Mouse (Mus musculus) MEL (cell line): ENCODE data around the gene Pten. TPM values are rescaled to one million over a fixed set of nuclear protein-coding genes. Genes with fewer than 3 reads are reported as not detected.

Experiments used
- DNase-seq: peaks from one replicate; pipeline ENCODE4 v3.0.0; 2011; ENCODE audit warnings: low read depth, low spot score
- H3K27ac ChIP-seq: 2 replicates; pipeline ENCODE4 v1.5.1; 2012; ENCODE audit warnings: low read depth, mild to moderate bottlenecking, control low read depth, low read length, moderate library complexity; ENCODE audit not compliant: control insufficient read depth
- H3K27me3 ChIP-seq, 2 experiments: fragments of 150-350 bp in 1 of 2; sonication (generic) in 1 of 2; 2 replicates each; pipeline ENCODE4 v1.6.1; 2012; ENCODE audit warnings: low read length in 2 of 2, mild to moderate bottlenecking in 2 of 2, improper control_type of control experiment in 1 of 2, moderate library complexity in 1 of 2; ENCODE audit not compliant: insufficient read depth in 2 of 2, control insufficient read depth in 1 of 2
- H3K36me3 ChIP-seq, 2 experiments: 2 replicates each; pipeline ENCODE4 v1.6.1; 2012 to 2014; ENCODE audit warnings: low read length in 2 of 2, improper control_type of control experiment in 1 of 2, inconsistent platforms in 1 of 2, mild to moderate bottlenecking in 1 of 2; ENCODE audit not compliant: insufficient read depth in 2 of 2, control insufficient read depth in 1 of 2
- H3K4me1 ChIP-seq, 2 experiments: fragments of 150-350 bp in 1 of 2; sonication (generic) in 1 of 2; 2 replicates each; pipeline ENCODE4 v1.6.1; 2012; ENCODE audit warnings: low read length in 2 of 2, improper control_type of control experiment in 1 of 2, mild to moderate bottlenecking in 1 of 2; ENCODE audit not compliant: insufficient read depth in 2 of 2, control insufficient read depth in 1 of 2
- H3K4me3 ChIP-seq, 2 experiments: fragments of 150-350 bp in 1 of 2; sonication (generic) in 1 of 2; 2 replicates each; pipeline ENCODE4 v1.5.1; 2012; ENCODE audit warnings: low read depth in 2 of 2, low read length in 2 of 2, mild to moderate bottlenecking in 2 of 2, moderate library complexity in 2 of 2, control low read depth in 1 of 2, improper control_type of control experiment in 1 of 2; ENCODE audit not compliant: control insufficient read depth in 1 of 2, insufficient read depth in 1 of 2
- H3K79me2 ChIP-seq: 2 replicates; pipeline ENCODE4 v1.6.1; 2012; ENCODE audit warnings: mild to moderate bottlenecking, low read length, moderate library complexity; ENCODE audit not compliant: control insufficient read depth, poor library complexity, insufficient read depth
- H3K9ac ChIP-seq: 2 replicates; pipeline ENCODE4 v1.6.1; 2012; ENCODE audit warnings: low read depth, mild to moderate bottlenecking, control low read depth, low read length, moderate library complexity; ENCODE audit not compliant: control insufficient read depth, poor library complexity, severe bottlenecking
- H3K9me3 ChIP-seq: fragments of 150-350 bp; sonication (generic); replicated peaks from 2 replicates; pipeline ENCODE4 v1.6.1; 2012; ENCODE audit warnings: mild to moderate bottlenecking, low read length, improper control_type of control experiment, moderate library complexity; ENCODE audit not compliant: insufficient read depth
- BHLHE40 ChIP-seq: IDR thresholded peaks from 2 replicates; pipeline ENCODE4 v1.6.1; 2012; ENCODE audit warnings: low read depth, mild to moderate bottlenecking, inconsistent platforms, low read length, improper control_type of control experiment, borderline replicate concordance
- CHD1 ChIP-seq: IDR thresholded peaks from 2 replicates; pipeline ENCODE4 v1.6.1; 2012; ENCODE audit warnings: low read depth, mild to moderate bottlenecking, inconsistent platforms, low read length, improper control_type of control experiment
- CTCF ChIP-seq, 3 experiments: IDR thresholded peaks in 2 of 3; conservative IDR thresholded peaks in 1 of 3; 2 replicates each; pipeline ENCODE4 v1.5.1; 2011 to 2012; ENCODE audit warnings: low read length in 3 of 3, low read depth in 2 of 3, mild to moderate bottlenecking in 2 of 3, improper control_type of control experiment in 1 of 3, inconsistent platforms in 1 of 3, mixed read lengths in 1 of 3, moderate library complexity in 1 of 3; ENCODE audit not compliant: control insufficient read depth in 1 of 3, insufficient read depth in 1 of 3, poor library complexity in 1 of 3, severe bottlenecking in 1 of 3
- E2F4 ChIP-seq: IDR thresholded peaks from 2 replicates; pipeline ENCODE4 v1.6.1; 2011; ENCODE audit warnings: low read depth, low read length, improper control_type of control experiment, borderline replicate concordance
- ELF1 ChIP-seq: IDR thresholded peaks from 2 replicates; pipeline ENCODE4 v1.6.1; 2014; ENCODE audit warnings: low read depth, mild to moderate bottlenecking, inconsistent platforms, low read length, improper control_type of control experiment, moderate library complexity
- GATA1 ChIP-seq: IDR thresholded peaks from 2 replicates; pipeline ENCODE4 v1.6.1; 2011; ENCODE audit warnings: low read depth, low read length, improper control_type of control experiment
- HCFC1 ChIP-seq: IDR thresholded peaks from 2 replicates; pipeline ENCODE4 v1.6.1; 2012; ENCODE audit warnings: low read depth, mild to moderate bottlenecking, inconsistent platforms, low read length, improper control_type of control experiment, moderate library complexity
- JUND ChIP-seq: IDR thresholded peaks from 2 replicates; pipeline ENCODE4 v1.6.1; 2011; ENCODE audit warnings: low read depth, mild to moderate bottlenecking, improper control_type of control experiment, low read length
- KAT2A ChIP-seq: conservative IDR thresholded peaks from 2 replicates; pipeline ENCODE4 v1.6.1; 2012; ENCODE audit warnings: low read depth, low read length, improper control_type of control experiment, inconsistent platforms
- MAFK ChIP-seq: IDR thresholded peaks from 2 replicates; pipeline ENCODE4 v1.6.1; 2011; ENCODE audit warnings: low read depth, mild to moderate bottlenecking, low read length, improper control_type of control experiment, borderline replicate concordance
- MAX ChIP-seq: IDR thresholded peaks from 2 replicates; pipeline ENCODE4 v1.6.1; 2011; ENCODE audit warnings: low read length, improper control_type of control experiment
- MEF2A ChIP-seq: IDR thresholded peaks from 2 replicates; pipeline ENCODE4 v1.6.1; 2014; ENCODE audit warnings: low read depth, mild to moderate bottlenecking, inconsistent platforms, low read length, improper control_type of control experiment; ENCODE audit not compliant: poor library complexity, insufficient replicate concordance, severe bottlenecking; ENCODE audit errors: extremely low read depth
- MXI1 ChIP-seq: IDR thresholded peaks from 2 replicates; pipeline ENCODE4 v1.6.1; 2011; ENCODE audit warnings: mild to moderate bottlenecking, low read depth, low read length, improper control_type of control experiment
- MYB ChIP-seq: IDR thresholded peaks from 2 replicates; pipeline ENCODE4 v1.6.1; 2011; ENCODE audit warnings: mild to moderate bottlenecking, low read depth, low read length, improper control_type of control experiment
- MYC ChIP-seq: IDR thresholded peaks from 2 replicates; pipeline ENCODE4 v1.6.1; 2011; ENCODE audit warnings: low read depth, mild to moderate bottlenecking, low read length, improper control_type of control experiment, moderate library complexity
- NELFE ChIP-seq: IDR thresholded peaks from 2 replicates; pipeline ENCODE4 v1.6.1; 2011; ENCODE audit warnings: low read depth, low read length, improper control_type of control experiment
- NRF1 ChIP-seq: IDR thresholded peaks from 2 replicates; pipeline ENCODE4 v1.6.1; 2014; ENCODE audit warnings: low read depth, mild to moderate bottlenecking, inconsistent platforms, low read length, improper control_type of control experiment, moderate library complexity; ENCODE audit not compliant: poor library complexity, insufficient read depth, severe bottlenecking
- POLR2A ChIP-seq, 2 experiments: IDR thresholded peaks; 2 replicates each; pipeline ENCODE4 v1.6.1; 2011 to 2012; ENCODE audit warnings: low read length in 2 of 2, mild to moderate bottlenecking in 2 of 2, control low read depth in 1 of 2, improper control_type of control experiment in 1 of 2, low read depth in 1 of 2, moderate library complexity in 1 of 2; ENCODE audit not compliant: control insufficient read depth in 1 of 2, insufficient read depth in 1 of 2, poor library complexity in 1 of 2
- POLR2AphosphoS5 ChIP-seq: IDR thresholded peaks from 2 replicates; pipeline ENCODE4 v1.6.1; 2012; ENCODE audit warnings: low read depth, borderline replicate concordance, mild to moderate bottlenecking, inconsistent platforms, low read length, moderate library complexity, mixed read lengths
- RAD21 ChIP-seq: IDR thresholded peaks from 2 replicates; pipeline ENCODE4 v1.6.1; 2011; ENCODE audit warnings: mild to moderate bottlenecking, low read depth, low read length, improper control_type of control experiment
- RCOR1 ChIP-seq: IDR thresholded peaks from 2 replicates; pipeline ENCODE4 v1.6.1; 2012; ENCODE audit warnings: low read depth, mild to moderate bottlenecking, inconsistent platforms, low read length, improper control_type of control experiment
- SIN3A ChIP-seq: IDR thresholded peaks from 2 replicates; pipeline ENCODE4 v1.6.1; 2012; ENCODE audit warnings: low read length, improper control_type of control experiment, inconsistent platforms
- SMC3 ChIP-seq: IDR thresholded peaks from 2 replicates; pipeline ENCODE4 v1.6.1; 2011; ENCODE audit warnings: low read depth, low read length, improper control_type of control experiment
- TBP ChIP-seq: IDR thresholded peaks from 2 replicates; pipeline ENCODE4 v1.8.0; 2011; ENCODE audit warnings: low read depth, low read length, improper control_type of control experiment
- TCF12 ChIP-seq: IDR thresholded peaks from 2 replicates; pipeline ENCODE4 v1.6.1; 2014; ENCODE audit warnings: low read depth, mild to moderate bottlenecking, inconsistent platforms, low read length, improper control_type of control experiment, moderate library complexity
- UBTF ChIP-seq: IDR thresholded peaks from 2 replicates; pipeline ENCODE4 v1.6.1; 2012; ENCODE audit warnings: low read depth, mild to moderate bottlenecking, inconsistent platforms, low read length, improper control_type of control experiment, moderate library complexity, borderline replicate concordance; ENCODE audit not compliant: insufficient read depth
- USF2 ChIP-seq, 2 experiments: IDR thresholded peaks; 2 replicates each; pipeline ENCODE4 v1.6.1; 2011 to 2012; ENCODE audit warnings: improper control_type of control experiment in 2 of 2, low read length in 2 of 2, borderline replicate concordance in 1 of 2, inconsistent platforms in 1 of 2, low read depth in 1 of 2, mild to moderate bottlenecking in 1 of 2; ENCODE audit not compliant: insufficient read depth in 1 of 2
- ZC3H11A ChIP-seq: IDR thresholded peaks from 2 replicates; pipeline ENCODE4 v1.6.1; 2012; ENCODE audit warnings: low read depth, mild to moderate bottlenecking, inconsistent platforms, low read length, improper control_type of control experiment
- ZKSCAN1 ChIP-seq: IDR thresholded peaks from 2 replicates; pipeline ENCODE4 v1.6.1; 2012; ENCODE audit warnings: low read depth, mild to moderate bottlenecking, inconsistent platforms, low read length, improper control_type of control experiment, moderate library complexity
- ZMIZ1 ChIP-seq: IDR thresholded peaks from 2 replicates; pipeline ENCODE4 v1.6.1; 2012; ENCODE audit warnings: low read depth, mild to moderate bottlenecking, inconsistent platforms, low read length, improper control_type of control experiment, moderate library complexity
- ZNF384 ChIP-seq: IDR thresholded peaks from 2 replicates; pipeline ENCODE4 v1.6.1; 2012; ENCODE audit warnings: low read depth, mild to moderate bottlenecking, inconsistent platforms, low read length, improper control_type of control experiment
- polyA plus RNA-seq, 2 experiments: library from polyadenylated mRNA; stranded (reverse) in 1 of 2; unstranded in 1 of 2; fragments of >175 nt in 1 of 2; fragments of >200 nt in 1 of 2; gene quantifications; 2 replicates each; pipeline versions ENCODE4 v1.2.1 to v1.2.4; 2012; ENCODE audit warnings: low replicate concordance in 2 of 2, low read depth in 1 of 2; ENCODE audit not compliant: insufficient read length in 2 of 2, insufficient read depth in 1 of 2, missing spikeins in 1 of 2
- total RNA-seq: library from RNA; depleted of rRNA; stranded (reverse); fragments of 300-350 nt; gene quantifications from 2 replicates; pipeline ENCODE4 v1.2.3, GENCODE M21; 2012

Gene Pten
- total and polyA plus RNA-seq, 3 experiments, result 22.7 to 104 (median 35.8) TPM

DNA sequence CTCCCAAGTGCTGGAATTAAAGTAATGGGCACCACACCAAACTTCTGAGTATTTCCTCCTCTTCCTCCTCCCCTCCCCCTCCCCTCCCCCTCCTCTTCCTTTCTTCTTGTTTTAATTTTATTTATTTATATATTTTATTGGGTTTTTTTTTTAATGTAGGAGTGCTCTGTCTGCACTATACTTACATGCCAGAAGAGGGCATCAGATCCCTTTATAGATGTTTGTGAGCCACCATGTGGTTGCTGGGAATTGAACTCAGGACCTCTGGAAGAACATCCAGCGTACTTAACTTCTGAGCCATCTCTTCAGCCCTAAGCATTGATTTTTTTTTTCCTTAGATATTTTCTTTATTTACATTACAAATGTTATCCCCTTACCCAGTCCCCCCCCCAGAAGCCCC is 37.0 kb upstream of the Pten start:
- H3K36me3 ChIP-seq, result no peaks in the 10 kb centered on the region
- TF ChIP-seq MEF2A, result no peak
- TF ChIP-seq ZKSCAN1, result no peak
- peak; percentile 53 for TF ChIP-seq SMC3
- peak in 2 of 3 experiments; percentile 8 to 35; a peak in 2 of 6 replicates for TF ChIP-seq CTCF (IDR thresholded peaks at IDR 0.05 in 2 of 3, conservative IDR thresholded peaks at IDR 0.05 in 1 of 3; ENCODE audit: control insufficient read depth in 1 of 3, insufficient read depth in 1 of 3, low read depth in 2 of 3, low read length in 3 of 3, poor library complexity in 1 of 3, severe bottlenecking in 1 of 3)
- TF ChIP-seq MYB, result no peak
- no peak for TF ChIP-seq ZMIZ1
- no peak for TF ChIP-seq UBTF
- no peak for TF ChIP-seq MAFK
- TF ChIP-seq SIN3A, result no peak
- no peak for TF ChIP-seq NELFE
- no peak for TF ChIP-seq POLR2AphosphoS5
- no peak for TF ChIP-seq ELF1
- TF ChIP-seq JUND, result no peak
- TF ChIP-seq CHD1, result no peak
- no peak; the same call in 1 of the 2 replicates for TF ChIP-seq ZNF384
- TF ChIP-seq E2F4, result no peak
- no peak for TF ChIP-seq USF2 (IDR thresholded peaks at IDR 0.05; ENCODE audit: borderline replicate concordance in 1 of 2, insufficient read depth in 1 of 2, low read depth in 1 of 2, low read length in 2 of 2)
- no peak for TF ChIP-seq POLR2A (IDR thresholded peaks at IDR 0.05; ENCODE audit: control insufficient read depth in 1 of 2, insufficient read depth in 1 of 2, low read depth in 1 of 2, low read length in 2 of 2, poor library complexity in 1 of 2)
- peak; percentile 20 for TF ChIP-seq ZC3H11A
- TF ChIP-seq HCFC1, result no peak
- TF ChIP-seq RCOR1, result no peak
- TF ChIP-seq KAT2A, result no peak
- no peak for TF ChIP-seq BHLHE40
- TF ChIP-seq MYC, result no peak
- no peak for TF ChIP-seq MXI1
- TF ChIP-seq MAX, result no peak
- no peak for TF ChIP-seq TCF12
- TF ChIP-seq RAD21, result peak; percentile 50
- TF ChIP-seq NRF1, result no peak
- no peak for TF ChIP-seq GATA1
- TF ChIP-seq TBP, result no peak
- no peaks in the 10 kb centered on the region for H3K4me1 ChIP-seq
- no peak overlapping the region for H3K9ac ChIP-seq
- no peaks in the 10 kb centered on the region for H3K79me2 ChIP-seq
- DNase-seq, result peak; percentile 25
- no peaks in the 10 kb centered on the region; a peak in 1 of 4 replicates for H3K27me3 ChIP-seq
- H3K9me3 ChIP-seq, result no peaks in the 10 kb centered on the region; the same call in 1 of the 2 replicates
- H3K4me3 ChIP-seq, result no peak overlapping the region
- H3K27ac ChIP-seq, result no peak overlapping the region
